Mouse (Mus musculus) activated CD4-positive, CD25-positive, alpha-beta regulatory T cell, adult 9 weeks (primary cell): Measurements from ENCODE around the gene Mdc1. TPM values are rescaled to one million over a fixed set of nuclear protein-coding genes. Genes with fewer than 3 reads are reported as not detected.

ENCODE experiments used
- polyA plus RNA-seq: library from polyadenylated mRNA; unstranded; fragments of 100-300 nt; shearing (Covaris generic); gene quantifications from one replicate; pipeline ENCODE4 v1.2.1, GENCODE M21; 2017

Mdc1 gene
- polyA plus RNA-seq: 17.8 TPM

DNA sequence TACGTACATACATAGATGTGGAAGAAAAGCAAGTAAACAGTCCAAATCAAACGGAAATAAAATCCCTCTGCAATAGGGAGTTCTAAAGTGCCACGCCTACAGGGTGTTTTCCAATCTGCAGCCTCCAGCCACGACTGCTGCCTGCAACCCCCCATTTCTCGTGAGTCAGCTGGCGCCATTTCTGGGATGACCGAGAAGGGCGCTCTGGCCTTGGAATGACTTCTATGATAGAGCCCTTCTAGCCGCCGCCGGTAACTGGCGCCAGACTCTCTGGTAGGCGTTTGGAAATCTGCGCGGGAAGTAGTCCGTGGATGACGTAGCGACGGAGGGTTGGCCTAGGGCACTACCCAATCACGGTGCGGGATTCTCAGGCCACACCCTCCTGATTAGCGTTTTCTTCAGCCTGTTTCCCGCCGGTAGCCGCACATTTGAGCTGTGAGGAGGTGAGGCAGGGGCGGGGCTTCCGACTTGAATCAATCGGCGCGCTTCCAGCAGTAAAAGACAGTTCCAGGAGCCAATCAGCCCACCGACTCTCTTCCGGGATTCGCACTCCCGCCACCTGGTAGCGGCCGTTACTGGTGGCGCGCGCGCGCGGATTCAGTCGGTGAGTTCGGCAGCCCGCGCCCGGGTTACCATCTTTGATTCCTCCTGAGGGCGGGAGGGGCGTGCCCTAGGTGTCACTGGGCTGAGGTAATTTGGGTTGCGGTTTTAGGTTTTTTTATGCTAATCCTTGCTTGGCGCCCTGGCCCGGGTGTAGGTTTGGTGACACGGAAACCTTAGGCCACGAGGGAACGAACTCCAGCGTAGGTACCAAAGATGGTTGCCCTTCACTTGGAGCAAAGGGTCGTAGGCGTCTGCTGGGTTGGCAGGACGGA lies at the start of gene Mdc1:
Mdc1 (plus strand) TSS at position 440 of the 875 bp plus-strand sequence.

DNA sequence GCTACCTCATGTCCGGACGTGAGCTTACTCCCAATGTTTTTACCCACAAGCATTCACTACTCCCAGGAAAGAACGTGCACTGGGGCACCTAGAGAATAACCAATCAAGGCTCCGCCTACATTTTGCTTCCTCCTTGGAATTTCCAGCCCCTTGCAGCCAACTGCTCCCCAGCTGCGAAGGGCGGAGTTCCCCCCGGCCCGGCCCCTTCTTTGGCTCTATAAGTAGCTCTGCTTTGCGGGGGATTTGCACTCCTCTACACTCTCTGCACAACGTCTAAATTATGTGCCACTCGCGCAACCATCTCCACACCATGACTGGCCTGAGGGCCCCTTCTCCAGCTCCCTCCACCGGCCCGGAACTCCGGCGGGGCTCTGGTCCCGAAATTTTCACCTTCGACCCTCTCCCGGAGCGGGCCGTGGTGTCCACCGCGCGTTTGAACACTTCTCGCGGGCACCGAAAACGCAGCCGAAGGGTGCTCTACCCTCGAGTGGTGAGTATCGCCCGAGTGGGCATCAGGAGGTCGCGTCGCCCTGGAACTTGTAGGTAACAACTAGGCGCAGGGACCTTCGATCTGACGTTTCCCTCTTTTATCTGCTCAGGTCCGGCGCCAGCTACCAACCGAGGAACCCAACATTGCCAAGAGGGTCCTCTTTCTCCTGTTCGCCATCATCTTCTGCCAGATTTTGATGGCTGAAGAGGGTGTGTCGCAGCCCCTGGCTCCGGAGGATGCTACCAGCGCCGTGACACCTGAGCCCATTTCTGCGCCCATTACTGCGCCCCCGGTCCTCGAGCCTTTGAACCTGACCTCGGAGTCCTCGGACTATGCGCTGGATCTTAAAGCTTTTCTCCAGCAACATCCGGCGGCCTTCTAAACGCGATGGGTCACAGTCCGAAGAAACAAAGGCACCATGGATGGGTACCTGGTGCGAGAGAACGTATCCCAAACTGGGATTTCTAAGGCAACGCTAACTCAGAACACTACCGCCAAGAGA lies 19.6 kb upstream of the Mdc1 start, which contains the start of gene Ier3:
Ier3 (plus strand) TSS at position 246 of the 992 bp plus-strand sequence.

DNA sequence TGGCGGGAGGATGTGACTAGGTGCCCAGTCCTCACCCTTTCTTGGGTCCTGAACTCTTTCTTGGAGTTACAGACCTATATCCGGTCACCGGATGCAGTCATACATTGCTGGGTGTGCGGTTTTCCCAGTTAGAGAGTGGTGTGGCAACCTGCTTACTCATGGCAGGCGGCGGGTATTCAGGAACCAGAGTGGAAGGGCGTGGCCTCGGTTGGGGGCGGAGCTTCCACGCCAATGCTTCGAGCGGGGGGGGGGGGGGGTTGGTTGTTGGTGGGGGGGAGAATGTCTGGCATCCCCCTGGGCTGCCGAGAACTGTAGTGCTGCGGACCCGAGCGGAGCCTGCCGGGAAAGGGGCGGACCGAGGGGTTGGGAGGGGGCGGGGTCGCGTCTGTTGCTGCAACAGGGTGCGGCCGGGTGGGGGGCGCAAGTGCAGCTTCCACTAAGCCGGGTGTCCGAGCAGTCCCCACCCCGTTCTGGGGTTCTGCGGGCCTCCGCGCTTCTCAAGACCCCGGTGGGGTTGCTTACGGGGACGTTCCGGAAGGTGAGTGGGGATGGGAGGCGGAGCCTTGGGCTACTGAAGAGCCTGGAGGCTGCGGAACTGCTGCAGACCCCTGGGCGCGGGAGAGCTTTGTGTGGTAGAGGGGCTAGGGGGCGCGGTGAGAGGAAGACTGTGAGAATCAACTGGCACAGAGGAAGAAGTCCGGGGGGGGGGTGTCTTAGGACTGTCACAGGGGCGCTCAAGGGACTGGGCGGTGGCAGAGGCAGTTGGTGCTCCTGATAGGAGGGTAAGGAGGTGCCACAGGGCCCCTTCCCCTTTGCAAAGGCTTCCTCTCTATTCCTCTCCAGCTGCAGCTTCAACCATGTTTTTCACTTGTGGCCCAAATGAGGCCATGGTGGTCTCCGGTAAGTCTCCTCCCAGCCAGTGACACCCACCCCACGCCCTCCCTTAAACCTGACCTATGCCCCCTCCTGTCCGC lies 18.1 kb upstream of the Mdc1 start, which contains the start of gene Flot1:
Flot1 (plus strand) TSS at position 267 of the 974 bp plus-strand sequence.

DNA sequence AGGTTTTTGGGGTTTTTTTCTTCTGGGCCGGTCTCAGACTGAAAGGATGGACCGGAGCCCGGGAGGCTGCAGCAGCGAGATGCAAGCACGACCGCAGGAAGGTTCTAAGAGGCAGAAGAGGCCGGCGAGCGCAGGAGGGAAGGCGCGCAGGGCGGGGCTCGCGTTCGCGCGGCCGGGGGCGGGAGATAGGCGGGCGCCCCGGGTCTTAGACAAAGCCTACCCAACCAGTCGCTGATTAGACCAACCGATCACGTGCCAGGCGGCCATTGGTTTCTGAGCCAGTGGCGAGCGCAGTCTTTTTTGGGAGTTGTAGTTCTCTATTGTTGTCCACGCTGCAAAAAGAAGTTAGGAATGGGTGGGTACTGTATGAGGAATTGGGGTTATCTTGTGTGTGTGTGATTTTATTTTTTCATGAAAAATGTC lies 3.2 kb upstream of the Mdc1 start, which contains the start of gene Tubb5:
Tubb5 (minus strand) TSS at position 185 of the 423 bp plus-strand sequence.

DNA sequence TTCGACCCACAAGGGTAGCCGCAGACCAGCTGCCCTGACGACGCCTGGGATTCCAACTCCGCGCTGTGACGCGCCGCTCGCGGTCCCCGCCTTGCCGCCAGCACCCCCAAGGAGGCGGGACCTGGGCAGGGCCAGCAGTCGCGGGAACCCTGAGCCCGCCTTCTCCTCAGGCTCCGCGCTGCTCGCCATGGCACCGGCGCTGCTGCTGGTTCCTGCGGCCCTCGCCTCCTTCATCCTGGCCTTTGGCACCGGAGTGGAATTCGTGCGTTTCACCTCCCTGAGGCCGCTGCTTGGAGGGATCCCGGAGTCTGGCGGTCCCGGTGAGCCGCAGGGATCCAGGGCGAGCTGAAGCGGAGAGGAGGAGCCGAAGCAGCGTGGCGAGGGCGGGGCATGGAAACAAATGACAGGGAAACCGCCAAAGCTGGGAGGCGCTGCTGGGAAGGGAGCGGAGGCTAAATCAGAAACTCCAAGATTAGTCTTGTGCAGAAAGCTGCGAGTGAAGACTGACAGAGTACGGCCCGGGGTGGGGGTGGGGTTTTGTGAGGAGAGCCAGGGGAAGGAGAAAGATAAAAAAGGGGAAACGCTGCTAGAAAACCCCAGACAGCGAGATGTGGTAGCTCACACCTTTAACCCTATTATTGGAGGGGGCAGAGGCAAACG lies 20.0 kb downstream of the Mdc1 start, which contains the start of gene Nrm:
Nrm (plus strand) TSS at position 121 of the 660 bp plus-strand sequence.

DNA sequence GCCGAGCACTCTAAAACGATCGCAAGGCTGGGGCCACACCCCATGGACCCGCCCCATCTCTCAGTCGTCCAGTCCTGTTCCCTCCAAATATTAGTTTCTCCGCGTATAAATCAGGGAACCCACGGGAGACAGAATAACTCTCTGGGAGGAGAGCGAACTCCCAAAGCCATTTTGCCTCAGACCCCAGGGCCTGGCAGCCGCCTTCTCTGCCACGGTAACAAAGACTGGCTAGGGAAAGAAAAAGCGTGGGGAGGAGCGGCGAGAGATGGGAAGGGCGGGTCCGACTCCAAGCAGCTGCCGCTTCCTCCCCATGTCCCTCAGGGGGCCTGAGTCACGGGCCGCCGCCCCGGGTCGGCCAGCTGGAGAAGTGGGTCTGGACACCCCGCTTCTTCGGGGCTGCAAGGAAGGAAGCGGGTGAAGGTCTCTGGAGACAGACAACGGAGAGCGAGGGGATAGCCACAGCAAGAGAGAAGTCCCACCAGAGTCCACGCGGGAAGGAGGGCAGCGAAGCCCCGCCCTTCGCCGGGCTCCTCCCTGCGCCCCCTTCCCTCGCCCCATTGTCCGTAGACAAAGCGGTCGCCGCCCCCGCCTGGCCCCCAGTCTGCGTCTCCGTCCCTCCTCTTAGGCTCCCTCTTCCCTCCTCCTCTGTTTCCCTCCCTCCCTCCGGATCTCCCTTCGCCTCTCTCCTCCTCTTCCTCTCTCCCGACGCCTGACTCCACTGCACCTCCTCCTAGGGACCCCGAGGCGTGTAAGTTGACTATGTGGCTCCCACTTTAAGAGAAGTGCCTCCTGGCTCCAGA lies 24.4 kb downstream of the Mdc1 start, which contains the start of gene Ppp1r18:
Ppp1r18 (plus strand) TSS at position 113 of the 800 bp plus-strand sequence.

DNA sequence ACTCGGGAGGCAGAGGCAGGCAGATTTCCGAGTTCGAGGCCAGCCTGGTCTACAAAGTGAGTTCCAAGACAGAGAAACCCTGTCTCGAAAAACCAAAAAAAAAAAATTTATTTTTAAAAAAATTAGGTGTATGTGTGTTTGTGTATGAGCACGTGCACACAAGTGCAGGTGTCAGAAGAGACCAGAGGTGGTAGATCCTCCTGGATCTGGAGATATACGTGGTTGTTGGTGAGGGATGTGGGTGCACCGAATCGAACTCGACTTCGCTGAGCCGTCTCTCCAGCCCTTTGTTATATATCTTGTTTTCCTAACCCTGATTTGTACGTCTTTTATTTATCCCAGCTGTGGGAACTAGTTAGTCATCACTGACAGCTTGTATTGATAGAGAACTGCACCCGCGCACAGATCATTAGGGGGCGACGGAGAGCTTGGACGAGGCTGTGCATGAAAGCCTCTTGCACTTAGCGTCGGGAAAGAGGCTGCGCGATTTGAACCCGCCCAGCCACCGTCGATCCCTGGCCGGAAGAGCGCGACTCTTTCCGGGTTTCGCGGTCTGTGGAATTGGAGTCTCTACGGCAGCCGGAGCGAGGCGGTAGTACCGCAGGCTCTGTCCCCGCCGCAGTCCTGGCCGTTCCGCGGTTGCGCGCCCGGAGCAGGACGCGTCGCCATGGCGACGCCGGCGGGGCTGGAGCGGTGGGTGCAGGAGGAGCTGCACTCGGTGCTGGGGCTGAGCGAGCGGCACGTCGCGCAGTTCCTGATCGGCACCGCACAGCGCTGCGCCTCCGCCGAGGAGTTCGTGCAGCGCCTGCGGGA lies 38.1 kb downstream of the Mdc1 start, which contains the start of gene Dhx16:
Dhx16 (plus strand) TSS at position 575 of the 813 bp plus-strand sequence.

DNA sequence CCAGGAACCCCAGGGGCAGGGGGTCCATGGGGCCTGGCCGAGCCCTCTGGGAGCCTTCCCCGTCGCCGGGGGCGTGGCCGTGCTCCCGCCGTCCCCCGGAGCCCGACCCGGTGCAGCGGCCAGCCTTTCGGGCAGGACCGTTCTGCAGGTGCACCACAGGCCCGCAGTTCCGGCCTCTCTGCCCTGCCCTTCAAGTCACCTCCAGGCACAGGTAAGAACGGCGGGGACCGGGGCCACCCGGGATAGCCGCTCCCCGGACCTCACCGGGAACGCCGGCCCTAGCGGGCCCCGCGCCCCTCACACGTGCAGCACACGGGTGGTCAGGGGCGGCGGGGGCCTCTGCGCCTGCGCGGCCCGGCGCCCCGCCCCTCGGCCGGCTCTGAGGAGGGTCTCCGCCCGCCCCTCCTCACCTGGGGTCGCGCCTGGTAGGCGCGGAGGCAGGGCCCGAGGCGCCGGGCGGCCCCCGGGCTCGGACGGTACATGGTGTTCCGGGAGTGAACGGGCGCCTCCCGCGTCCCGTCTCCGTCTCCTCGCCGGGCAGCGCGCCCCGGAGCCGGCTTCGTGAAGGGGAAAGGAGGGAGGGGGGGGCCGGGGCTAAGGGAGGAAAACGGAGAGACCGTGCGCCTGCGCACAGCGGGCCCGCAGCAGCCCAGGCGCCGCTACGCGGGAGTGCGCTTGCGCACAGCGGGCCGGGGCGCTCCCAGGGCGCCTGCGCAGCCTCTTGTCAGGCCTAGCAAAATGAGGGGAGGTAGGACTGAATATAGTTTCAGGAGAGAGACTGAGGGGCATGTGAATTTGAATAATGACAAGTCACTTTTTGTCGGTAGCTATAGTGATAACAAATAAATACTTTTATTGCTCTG lies 55.7 kb downstream of the Mdc1 start, which contains the start of gene 2310061I04Rik:
2310061I04Rik (minus strand) TSS at position 651 of the 863 bp plus-strand sequence.

Other genes starting within 250 kb of the Mdc1 start
- gene Sfta2, start 240.0 kb upstream of the Mdc1 start, polyA plus RNA-seq: not detected
- gene Gm9573, start 214.9 kb upstream of the Mdc1 start, polyA plus RNA-seq: not detected
- 0.21 TPM for gene Mucl3, start 197.8 kb upstream of the Mdc1 start, polyA plus RNA-seq
- gene Vars2, start 173.9 kb upstream of the Mdc1 start, polyA plus RNA-seq: 35.4 TPM
- 29.3 TPM for gene Gtf2h4, start 167.8 kb upstream of the Mdc1 start, polyA plus RNA-seq
- 4.8 TPM for gene Ddr1, start 136.9 kb upstream of the Mdc1 start, polyA plus RNA-seq
- gene Ier3, start 19.8 kb upstream of the Mdc1 start, polyA plus RNA-seq: 0.89 TPM
- 48.6 TPM for gene Flot1, start 18.3 kb upstream of the Mdc1 start, polyA plus RNA-seq
- gene Tubb5, start 3.2 kb upstream of the Mdc1 start, polyA plus RNA-seq: 154 TPM
- gene Nrm, start 19.8 kb downstream of the Mdc1 start, polyA plus RNA-seq: 27.3 TPM
- 596 TPM for gene Ppp1r18, start 24.1 kb downstream of the Mdc1 start, polyA plus RNA-seq
- 28.1 TPM for gene Dhx16, start 38.3 kb downstream of the Mdc1 start, polyA plus RNA-seq
- 28.9 TPM for gene 2310061I04Rik, start 55.9 kb downstream of the Mdc1 start, polyA plus RNA-seq
- gene Atat1, start 68.6 kb downstream of the Mdc1 start, polyA plus RNA-seq: 28.4 TPM
- gene Mrps18b, start 74.9 kb downstream of the Mdc1 start, polyA plus RNA-seq: 77.6 TPM
- 62.6 TPM for gene Ppp1r10, start 74.9 kb downstream of the Mdc1 start, polyA plus RNA-seq
- gene Abcf1, start 128.2 kb downstream of the Mdc1 start, polyA plus RNA-seq: 162 TPM
- gene Gnl1, start 138.3 kb downstream of the Mdc1 start, polyA plus RNA-seq: 16.1 TPM
- gene Prr3, start 138.7 kb downstream of the Mdc1 start, polyA plus RNA-seq: 20.4 TPM
- gene H2-T24, start 179.0 kb downstream of the Mdc1 start, polyA plus RNA-seq: 27.0 TPM
- 848 TPM for gene H2-T23, start 191.3 kb downstream of the Mdc1 start, polyA plus RNA-seq
- gene H2-T22, start 201.2 kb downstream of the Mdc1 start, polyA plus RNA-seq: 263 TPM
- 0.56 TPM for gene Gm6034, start 201.4 kb downstream of the Mdc1 start, polyA plus RNA-seq
- not detected for gene Gm11127, start 216.9 kb downstream of the Mdc1 start, polyA plus RNA-seq